Mouse (Mus musculus) right cerebral cortex, adult 2 months (tissue): ENCODE data around the gene Rasgrf2.

Experiments used
- DNase-seq, 2 experiments: peaks; one replicate each; pipeline ENCODE4 v3.0.0; 2021 to 2022; ENCODE audit warnings: low spot score in 2 of 2

The Rasgrf2 gene

GRCm38 (mm10) chr13:92041584-92042563, 89.6 kb downstream of the Rasgrf2 start:
- no peak for DNase-seq

GRCm38 (mm10) chr13:92030364-92031057, 100.9 kb downstream of the Rasgrf2 start:
- no peak for DNase-seq

- no peak for DNase-seq
Measured at GRCm38 (mm10) chr13:92029666-92030065, 101.8 kb downstream of the Rasgrf2 start.

GRCm38 (mm10) chr13:92027951-92028350, 103.5 kb downstream of the Rasgrf2 start:
- DNase-seq = no peak

- DNase-seq = no peak
Measured at GRCm38 (mm10) chr13:92026651-92027050, 104.8 kb downstream of the Rasgrf2 start.

- DNase-seq = no peak
Measured at GRCm38 (mm10) chr13:92025124-92025523, 106.3 kb downstream of the Rasgrf2 start.

DNA sequence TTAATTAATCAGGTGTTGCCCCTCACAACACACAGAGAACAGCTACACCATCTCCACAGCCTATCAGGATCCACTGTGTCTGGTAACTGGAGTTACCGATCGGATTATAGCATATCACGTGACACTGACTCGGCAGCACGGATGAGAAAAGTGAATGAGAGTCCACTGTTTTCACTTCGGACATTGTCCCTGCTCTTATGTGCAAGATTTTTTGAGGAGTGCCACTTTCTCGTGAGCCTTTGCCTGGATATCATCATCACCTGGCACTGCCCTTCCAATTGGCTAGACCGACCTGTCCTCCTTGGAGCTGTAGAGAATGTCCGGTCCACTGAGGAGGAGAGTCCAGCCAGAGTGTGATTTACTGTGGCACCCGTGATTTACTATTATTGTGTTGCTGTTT, 109.3 kb downstream of the Rasgrf2 start:
- no peak for DNase-seq

DNA sequence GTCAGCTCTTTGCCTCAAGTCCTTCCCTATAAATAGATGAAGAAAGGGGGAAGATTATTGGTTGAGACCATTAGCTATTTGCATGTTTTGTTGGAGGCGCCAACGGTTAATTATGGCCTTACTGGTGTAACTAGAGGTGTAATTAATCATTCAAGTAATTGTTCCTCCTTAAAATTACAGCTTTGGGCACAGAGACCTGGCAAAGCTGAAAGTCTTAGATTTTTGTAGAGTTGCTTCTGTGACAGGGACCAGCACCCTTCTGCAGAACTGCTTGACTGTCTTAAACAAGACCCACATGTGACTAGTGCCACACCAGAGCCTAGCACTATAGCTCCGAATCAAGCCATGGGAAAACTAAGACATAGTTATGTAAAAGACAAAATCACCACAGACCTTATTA, 134.5 kb downstream of the Rasgrf2 start:
- no peak for DNase-seq

DNA sequence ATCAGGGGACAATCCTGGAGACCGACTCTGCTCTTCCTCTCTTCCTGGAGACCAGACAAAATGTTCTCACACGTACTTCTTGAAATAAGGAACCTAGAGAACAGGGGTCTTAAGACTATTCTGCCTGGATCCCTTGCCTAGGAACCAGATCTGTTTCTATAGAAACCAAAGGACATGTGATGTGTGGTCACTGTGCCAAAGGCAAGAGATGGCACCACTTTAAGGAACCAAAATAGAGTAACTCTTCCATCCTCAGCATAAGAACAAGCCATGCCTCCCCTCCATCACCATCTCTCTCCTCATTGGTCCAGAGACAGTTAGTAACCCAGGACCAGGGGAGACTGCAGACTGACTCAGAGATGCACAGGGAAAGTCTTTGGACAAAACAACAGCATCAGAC, 140.0 kb downstream of the Rasgrf2 start:
- no peak for DNase-seq

DNA sequence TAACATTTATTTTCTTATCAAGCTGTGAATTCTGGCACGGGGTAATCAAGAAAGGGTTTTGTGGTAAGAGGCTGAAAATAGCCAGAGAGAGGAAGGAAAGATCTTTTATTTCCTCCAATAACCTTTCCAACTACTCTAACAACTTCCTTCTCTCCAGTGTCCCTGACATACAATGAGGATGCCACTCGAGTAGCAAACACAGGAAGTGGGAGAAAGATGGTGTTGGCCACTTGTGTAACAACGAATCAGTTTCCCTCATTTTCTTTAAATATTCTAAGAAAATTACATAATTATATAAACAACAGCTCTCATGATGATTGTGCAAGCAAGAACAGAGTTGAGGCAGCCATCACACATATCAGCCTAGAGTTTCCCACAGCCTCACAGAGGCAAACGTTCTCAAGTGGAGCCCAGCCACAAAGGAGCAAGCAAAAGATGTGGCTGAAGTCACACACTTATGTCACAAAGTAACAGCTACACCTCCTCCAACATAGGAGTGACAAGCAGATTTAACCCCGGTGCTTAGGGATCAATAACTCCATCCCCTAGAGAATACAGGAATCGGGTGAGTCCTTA, 140.7 kb downstream of the Rasgrf2 start:
- DNase-seq = no peak

DNA sequence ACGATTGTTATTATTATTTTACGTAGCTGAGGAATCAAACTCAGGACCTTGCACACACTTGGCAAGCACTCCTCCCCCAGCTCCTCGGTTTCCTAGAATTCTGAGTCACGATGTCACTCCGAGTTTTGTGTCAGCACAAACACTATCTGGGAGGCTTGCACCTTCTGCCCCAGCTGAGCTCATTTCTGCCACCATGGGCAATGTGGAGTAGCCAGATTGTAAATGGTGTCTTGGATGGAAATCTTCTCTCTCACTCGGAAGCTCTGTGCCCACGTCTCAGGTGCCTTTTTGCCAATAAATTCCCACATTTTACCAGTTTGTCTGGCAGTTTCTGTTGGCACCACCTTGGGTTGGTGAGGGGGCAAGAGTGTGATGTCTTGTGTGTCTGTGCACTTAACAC, 143.1 kb downstream of the Rasgrf2 start:
- no peak for DNase-seq

DNA sequence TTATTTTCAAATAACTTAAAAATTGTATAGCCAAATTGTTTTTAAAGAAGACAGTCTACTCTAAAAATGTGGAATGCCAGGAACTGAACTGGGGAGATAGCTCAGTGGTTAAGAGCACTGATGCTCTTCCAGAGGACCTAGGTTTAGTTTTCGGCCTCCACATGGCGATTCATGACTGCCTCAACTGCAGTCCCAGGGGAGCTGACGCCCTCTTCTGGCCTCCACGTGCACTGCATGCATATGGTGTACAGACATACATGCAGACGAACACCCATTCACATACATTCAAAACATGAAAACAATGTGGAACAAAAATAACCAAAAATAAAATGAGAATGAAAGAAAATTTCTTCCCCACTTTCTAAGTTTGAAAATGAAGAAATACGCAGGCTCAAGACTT, 144.5 kb downstream of the Rasgrf2 start:
- DNase-seq = no peak

GRCm38 (mm10) chr13:91985915-91986589, 145.4 kb downstream of the Rasgrf2 start:
- no peak for DNase-seq

DNA sequence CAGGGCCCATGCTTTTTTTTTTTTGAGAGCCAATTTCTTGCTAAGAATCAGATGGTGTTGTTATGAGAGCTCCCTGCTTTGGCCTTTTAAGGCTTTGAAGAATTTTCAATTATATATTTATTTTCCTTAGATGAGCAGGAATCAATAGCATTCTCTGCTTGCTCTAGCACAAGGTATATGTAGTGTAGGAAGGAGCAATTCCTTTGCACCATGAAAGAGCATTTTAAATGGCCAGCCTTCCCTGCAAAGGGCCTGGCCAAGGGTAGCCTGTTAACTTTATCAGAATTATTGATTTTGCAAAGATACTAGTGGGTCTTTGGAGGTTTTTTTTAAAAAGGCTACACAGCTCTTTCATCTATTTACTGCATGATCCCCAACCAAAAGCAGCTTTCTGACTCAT, 146.4 kb downstream of the Rasgrf2 start:
- DNase-seq = no peak

GRCm38 (mm10) chr13:91982080-91982479, 149.4 kb downstream of the Rasgrf2 start:
- no peak for DNase-seq

DNA sequence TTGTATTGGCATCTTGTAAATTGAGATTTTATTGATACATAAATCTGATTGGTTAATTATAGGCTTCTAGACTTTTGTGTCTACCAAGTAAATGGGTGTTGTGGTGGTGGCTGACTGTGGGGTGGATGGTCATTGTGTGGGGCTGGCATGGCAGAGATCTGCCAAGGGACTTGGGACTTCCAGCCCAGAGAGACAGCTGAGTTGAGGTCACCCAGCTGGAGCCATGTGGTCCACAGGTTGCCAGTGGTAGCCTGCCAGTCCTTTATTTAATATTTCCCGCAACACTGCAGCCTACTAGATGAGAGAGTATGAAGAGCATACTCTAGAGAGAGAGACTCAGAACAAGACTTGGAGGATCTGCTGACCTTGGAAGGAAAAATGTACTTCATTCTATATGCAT, 150.0 kb downstream of the Rasgrf2 start:
- no peak for DNase-seq

DNA sequence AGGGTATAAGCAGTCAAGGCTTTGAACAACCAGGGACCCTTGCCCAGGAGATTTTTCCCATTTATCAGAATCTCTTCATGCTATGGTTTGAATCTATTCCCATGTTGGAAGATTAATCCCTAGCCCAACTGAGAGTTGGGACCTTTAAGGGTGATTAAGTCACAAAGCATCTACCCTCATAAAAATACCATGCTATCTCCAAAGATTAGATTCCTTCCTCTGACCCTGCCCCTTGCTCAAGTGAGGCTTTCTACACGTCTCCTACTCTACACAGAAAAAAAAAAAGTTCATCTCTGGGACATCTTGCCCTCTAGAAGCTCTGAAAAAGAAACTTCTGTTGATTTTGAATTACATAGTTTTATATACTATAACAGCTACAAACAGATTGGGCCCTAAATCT, 154.5 kb downstream of the Rasgrf2 start:
- DNase-seq = no peak

DNA sequence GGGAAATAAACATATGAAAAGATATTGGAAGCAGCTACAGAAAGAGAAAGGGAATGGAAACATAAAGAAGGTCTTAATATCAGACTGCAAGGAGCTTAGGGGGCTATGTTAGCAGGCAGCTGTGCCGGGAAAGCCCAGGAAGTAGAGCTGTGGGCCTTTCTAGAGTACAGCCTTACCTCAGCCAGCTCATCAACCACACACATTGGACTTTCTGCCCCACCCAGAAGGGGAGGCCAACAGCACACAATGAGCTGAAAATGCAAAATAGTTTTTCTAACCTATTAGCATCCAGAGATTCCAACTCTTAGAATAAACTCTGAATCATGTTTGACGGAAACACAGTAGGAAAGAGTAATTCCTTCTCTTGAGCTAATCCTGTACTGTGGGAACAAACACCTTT, 154.9 kb downstream of the Rasgrf2 start:
- DNase-seq = no peak

- DNase-seq = peak; percentile 70 to 77
Measured at GRCm38 (mm10) chr13:91974154-91974553, 157.3 kb downstream of the Rasgrf2 start.

DNA sequence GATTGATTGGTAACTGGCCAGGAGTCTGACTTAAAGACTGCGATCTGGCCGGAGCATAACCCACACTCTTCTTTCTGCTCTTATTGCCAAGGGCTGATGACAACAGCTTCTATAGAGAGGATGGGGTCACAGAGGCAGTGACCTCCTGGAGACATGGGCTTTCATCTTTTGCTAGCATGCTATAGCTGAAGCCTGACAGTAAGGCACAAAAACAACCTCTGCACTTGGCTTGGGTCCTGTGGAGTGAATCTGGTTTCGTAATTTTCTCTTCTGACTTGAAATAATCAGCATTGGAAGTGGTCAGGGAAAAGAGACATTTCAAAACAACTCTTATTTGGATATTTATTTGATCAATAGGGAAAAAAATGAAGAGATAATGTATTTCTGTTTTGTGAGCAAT, 160.2 kb downstream of the Rasgrf2 start:
- no peak for DNase-seq

DNA sequence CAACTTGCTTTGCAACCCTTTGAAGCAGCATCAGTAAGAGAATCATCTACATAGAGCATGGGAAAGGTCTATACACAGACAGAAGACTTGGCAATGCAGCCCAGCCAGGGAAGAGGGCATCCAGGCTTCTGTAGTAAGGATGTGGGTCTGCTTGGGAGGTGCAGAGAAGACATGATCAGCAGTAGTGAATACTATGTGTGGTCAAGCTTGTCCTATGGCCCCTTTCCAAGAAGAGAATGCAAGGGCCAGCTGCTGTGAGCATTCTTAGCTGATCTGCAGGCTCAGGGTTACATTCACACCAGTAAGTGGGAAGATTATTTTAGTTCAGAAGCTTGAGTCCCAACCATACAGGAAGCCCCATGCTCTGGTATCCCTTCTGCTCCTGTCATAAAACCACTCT, 175.0 kb downstream of the Rasgrf2 start:
- no peak for DNase-seq

- DNase-seq = no peak
Measured at GRCm38 (mm10) chr13:91955646-91956045, 175.8 kb downstream of the Rasgrf2 start.
